Mouse (Mus musculus) liver, adult (tissue): ENCODE results near the gene AI481877.

Source experiments
- GATA4 ChIP-seq: IDR thresholded peaks from 2 replicates; pipeline ENCODE4 v1.6.1; 2014; ENCODE audit warnings: mild to moderate bottlenecking, low read length; ENCODE audit not compliant: insufficient replicate concordance

Gene AI481877

GRCm38 (mm10) chr4:59007974-59008373 lies 130.8 kb downstream of the AI481877 start:
- no peak for TF ChIP-seq GATA4

GRCm38 (mm10) chr4:59007016-59007415 lies 131.8 kb downstream of the AI481877 start:
- TF ChIP-seq GATA4 = no peak

- TF ChIP-seq GATA4 = no peak
Observed at GRCm38 (mm10) chr4:59006211-59006610, 132.6 kb downstream of the AI481877 start.

DNA sequence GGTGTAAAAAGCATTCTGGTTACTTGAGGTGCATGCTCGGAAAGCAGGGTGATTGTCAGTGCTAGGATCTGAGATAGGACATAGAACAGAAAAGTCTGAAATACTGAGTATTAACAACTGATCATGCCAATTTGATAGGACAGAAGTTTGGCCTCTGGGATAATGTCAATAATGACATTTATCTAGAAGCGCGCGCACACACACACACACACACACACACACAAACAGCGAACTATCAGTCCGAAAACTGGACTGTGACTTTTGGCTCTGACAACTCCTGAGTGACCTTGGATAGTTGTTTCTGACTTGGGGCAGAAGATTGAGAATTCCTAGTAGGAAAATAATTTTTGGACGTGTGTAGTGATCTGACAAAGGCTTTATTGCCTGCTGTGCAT lies 135.0 kb downstream of the AI481877 start:
- TF ChIP-seq GATA4 = peak; percentile 83

DNA sequence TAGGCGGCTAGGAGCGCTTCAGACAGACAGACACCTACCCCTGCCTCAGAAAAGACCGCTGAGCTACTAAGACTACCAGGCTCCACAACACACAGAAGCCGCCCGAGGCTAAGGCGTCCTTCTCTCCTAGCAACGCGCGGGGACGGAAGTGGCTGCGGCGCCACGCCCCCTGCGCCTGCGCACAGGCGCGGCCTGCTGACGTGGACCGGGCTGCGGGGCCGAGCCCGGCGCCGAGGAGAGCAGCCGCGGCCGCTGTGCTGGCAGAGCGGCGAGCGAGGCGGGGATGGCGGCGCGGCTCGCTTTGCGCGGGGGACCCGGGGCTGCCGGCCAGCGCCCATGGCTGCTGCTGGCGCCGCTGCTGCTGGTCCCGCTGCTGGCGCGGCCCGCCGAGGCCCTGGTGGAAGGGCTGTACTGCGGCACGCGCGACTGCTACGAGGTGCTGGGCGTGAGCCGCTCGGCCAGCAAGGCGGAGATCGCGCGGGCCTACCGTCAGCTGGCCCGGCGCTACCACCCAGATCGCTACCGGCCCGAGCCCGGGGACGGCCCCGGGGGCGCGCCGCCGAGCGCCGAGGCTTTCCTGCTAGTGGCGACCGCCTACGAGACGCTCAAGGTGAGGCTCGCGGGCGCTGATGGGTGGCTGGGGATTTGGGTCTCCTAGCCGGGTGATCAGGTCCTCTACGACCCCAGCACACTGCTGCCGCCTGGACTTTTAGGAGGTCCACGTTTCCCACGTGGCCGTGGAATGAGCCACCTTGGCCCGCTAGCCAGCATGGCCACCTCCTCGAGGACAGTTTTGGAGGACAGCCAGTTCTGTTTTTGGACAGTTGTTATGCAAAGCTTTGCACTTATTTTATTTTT lies 135.6 kb downstream of the AI481877 start, which contains the start of gene Gm20503:
Gene Gm20503, plus strand, starts transcription at position 263 of the 858 bp plus-strand sequence.
- TF ChIP-seq GATA4 = no peak

- TF ChIP-seq GATA4 = no peak
Observed at GRCm38 (mm10) chr4:59000614-59001013, 138.2 kb downstream of the AI481877 start.

GRCm38 (mm10) chr4:58999686-59000085 lies 139.1 kb downstream of the AI481877 start:
- TF ChIP-seq GATA4 = no peak

DNA sequence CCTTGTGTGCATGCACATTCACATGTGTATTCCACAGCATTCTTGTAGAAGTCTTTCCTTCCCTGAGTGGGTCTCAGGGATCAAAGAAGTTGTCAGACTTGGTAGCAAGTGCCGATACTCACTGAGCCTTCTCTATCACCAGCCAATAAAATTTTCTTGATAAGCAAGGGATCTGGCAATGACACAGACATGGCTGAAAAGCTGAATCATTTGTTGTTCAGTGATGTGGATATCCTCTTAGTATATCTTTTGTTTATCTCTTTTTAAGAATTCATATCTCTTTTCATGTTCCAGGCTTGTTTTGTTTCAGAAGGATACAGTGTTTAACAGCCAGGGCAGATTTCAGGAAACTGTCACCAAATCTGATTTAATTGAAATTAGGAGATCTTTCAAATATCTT lies 140.1 kb downstream of the AI481877 start:
- no peak for TF ChIP-seq GATA4

- TF ChIP-seq GATA4 = no peak
Observed at GRCm38 (mm10) chr4:58997081-58997480, 141.7 kb downstream of the AI481877 start.

GRCm38 (mm10) chr4:58995251-58995693 lies 143.5 kb downstream of the AI481877 start:
- no peak for TF ChIP-seq GATA4

DNA sequence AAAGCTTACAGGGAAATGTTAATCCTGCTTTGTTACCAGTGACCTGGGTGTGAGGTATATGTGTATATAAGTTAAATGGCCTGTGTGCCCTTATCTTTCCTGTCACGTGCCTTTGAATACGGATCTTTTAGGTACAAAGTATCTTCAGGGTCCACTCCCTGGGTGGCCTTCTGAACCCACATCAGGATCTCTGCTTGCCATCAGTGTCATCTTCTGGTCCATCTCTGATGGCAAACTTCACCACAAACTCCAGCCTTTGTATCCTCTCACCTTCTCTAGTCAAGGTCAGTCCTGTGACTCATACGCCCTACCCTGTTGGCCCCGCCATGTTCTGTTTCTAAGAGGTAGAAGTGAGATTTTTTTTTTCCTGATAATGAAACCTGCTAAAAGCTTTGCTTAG lies 144.0 kb downstream of the AI481877 start, which contains the start of gene Dnajc25:
Gene Dnajc25, plus strand, starts transcription at position 301 of the 400 bp plus-strand sequence.
- no peak for TF ChIP-seq GATA4
